ENCODE assay signal across 25 mouse cellular contexts in genomic region chr16:7632474-7632873, GRCm38 (mm10).
DNase-seq lines count a peak whose midpoint lies in the region; ATAC-seq and TF ChIP-seq lines count a peak whose summit lies in the region.
"Had no signal": no experiment of that assay in that cellular context is flagged by ENCODE, and none has a peak within 500 bp of the region (broad histone marks: within the 10 kb centered on the region; RNA-seq: fewer than 3 reads in every experiment).

No protein-coding gene starts in this region.

- TF ChIP-seq POLR2A in brain, embryonic 14.5 days (IDR thresholded peaks at IDR 0.05; ENCODE audit: borderline replicate concordance, extremely low read depth, insufficient read depth, insufficient read length, poor library complexity, severe bottlenecking) = no peak

- H3K4me2 ChIP-seq in forebrain, embryonic 13.5 days = no peak overlapping the region
- H3K4me2 ChIP-seq in forebrain, postnatal 0 days (ENCODE audit: low read depth) = no peak overlapping the region
- H3K4me2 ChIP-seq in kidney, embryonic 16.5 days (replicated peaks; ENCODE audit: low read depth, low read length) = no peak overlapping the region
- H3K4me2 ChIP-seq in midbrain, embryonic 14.5 days (ENCODE audit: low read length) = no peak overlapping the region
- H3K4me2 ChIP-seq: heart, embryonic 15.5 days; hindbrain, embryonic 13.5 days; limb, embryonic 13.5 days; liver, embryonic 11.5 days; stomach, embryonic 15.5 days had no signal

- peaks cover 13% of the 10 kb centered on the region for H3K4me1 ChIP-seq in forebrain, embryonic 13.5 days
- 0 out of 2 replicates have a peak, but pooled peaks cover 6% of the 10 kb centered on the region for H3K4me1 ChIP-seq in forebrain, postnatal 0 days (ENCODE audit: insufficient read depth)
- H3K4me1 ChIP-seq in kidney, embryonic 16.5 days (ENCODE audit: insufficient read depth, low read length) = 0 out of 2 replicates have a peak, but pooled peaks cover 6% of the 10 kb centered on the region
- peaks cover 15% of the 10 kb centered on the region for H3K4me1 ChIP-seq in midbrain, embryonic 14.5 days (ENCODE audit: control insufficient read depth, insufficient read depth, low read length)
- H3K4me1 ChIP-seq: heart, embryonic 15.5 days; limb, embryonic 13.5 days; stomach, embryonic 15.5 days had no signal

- 0 out of 2 replicates have a peak, but pooled peaks have one; percentile 51 for ATAC-seq in forebrain, embryonic 13.5 days
- no peak for ATAC-seq in forebrain, postnatal 0 days
- peak; percentile 63; the same call in 1 of the 2 replicates for ATAC-seq in kidney, embryonic 16.5 days (ENCODE audit: low FRiP score, low TSS enrichment)
- no peak for ATAC-seq in midbrain, embryonic 14.5 days (ENCODE audit: low FRiP score, low TSS enrichment)
- ATAC-seq: forebrain, embryonic 16.5 days; inflammation-experienced regulatory T-cells, adult 6 months had no signal

- no peak overlapping the region for H3K4me3 ChIP-seq in forebrain, embryonic 13.5 days
- no peak overlapping the region for H3K4me3 ChIP-seq in forebrain, postnatal 0 days (ENCODE audit: low read depth, low read length)
- no peak overlapping the region for H3K4me3 ChIP-seq in kidney, embryonic 16.5 days (ENCODE audit: low read length)
- no peak overlapping the region for H3K4me3 ChIP-seq in midbrain, embryonic 14.5 days (replicated peaks; ENCODE audit: low read depth, low read length)
- H3K4me3 ChIP-seq: heart, embryonic 10.5 days; heart, embryonic 15.5 days; hindbrain, embryonic 13.5 days; limb, embryonic 13.5 days; stomach, embryonic 15.5 days had no signal

- H3K9ac ChIP-seq in forebrain, embryonic 13.5 days = no peak overlapping the region
- H3K9ac ChIP-seq in forebrain, postnatal 0 days = no peak overlapping the region
- H3K9ac ChIP-seq in kidney, embryonic 16.5 days (replicated peaks; ENCODE audit: low read length) = no peak overlapping the region
- H3K9ac ChIP-seq in midbrain, embryonic 14.5 days (replicated peaks; ENCODE audit: low read length) = no peak overlapping the region
- H3K9ac ChIP-seq: heart, embryonic 15.5 days; hindbrain, embryonic 13.5 days; limb, embryonic 13.5 days; stomach, embryonic 15.5 days had no signal

- DNase-seq in forebrain, postnatal 0 days = no peak
- no peak for DNase-seq in kidney, postnatal 36 days
- DNase-seq in brain, embryonic 14.5 days (ENCODE audit: low read depth) = peak; percentile 70
- peak; percentile 59 for DNase-seq in midbrain, embryonic 14.5 days
- no peak for DNase-seq in spleen, adult 18-20 months
- no peak for DNase-seq in cerebellum, adult 9-11 months
- DNase-seq: adrenal gland, postnatal 10 days; cerebellum, adult 11-12 months; cerebellum, postnatal 10 days; gastrocnemius, postnatal 14 days; kidney, adult 11 months; lung, postnatal 36 days; right cerebral cortex, postnatal 14 days; thymus, postnatal 14 days had no signal

- TF ChIP-seq CTCF in forebrain, postnatal 0 days (IDR thresholded peaks at IDR 0.05; ENCODE audit: low read depth) = no peak
- no peak for TF ChIP-seq CTCF in brain, embryonic 14.5 days (IDR thresholded peaks at IDR 0.05; ENCODE audit: borderline replicate concordance, extremely low read depth, insufficient read depth, insufficient read length)

- no peaks in the 10 kb centered on the region for H3K27me3 ChIP-seq in forebrain, embryonic 13.5 days
- H3K27me3 ChIP-seq in forebrain, postnatal 0 days (ENCODE audit: insufficient read depth, low read length) = no peaks in the 10 kb centered on the region
- no peaks in the 10 kb centered on the region for H3K27me3 ChIP-seq in kidney, embryonic 16.5 days (ENCODE audit: insufficient read depth, low read length)
- no peaks in the 10 kb centered on the region for H3K27me3 ChIP-seq in midbrain, embryonic 14.5 days (ENCODE audit: control insufficient read depth, insufficient read depth, low read length)
- H3K27me3 ChIP-seq: heart, embryonic 15.5 days; hindbrain, embryonic 13.5 days; limb, embryonic 13.5 days; stomach, embryonic 15.5 days had no signal

- no peaks in the 10 kb centered on the region for H3K9me3 ChIP-seq in forebrain, embryonic 13.5 days (replicated peaks)
- no peaks in the 10 kb centered on the region for H3K9me3 ChIP-seq in forebrain, postnatal 0 days (ENCODE audit: low read length)
- no peaks in the 10 kb centered on the region for H3K9me3 ChIP-seq in kidney, embryonic 16.5 days (ENCODE audit: low read length)
- H3K9me3 ChIP-seq in midbrain, embryonic 14.5 days (ENCODE audit: control insufficient read depth, low read length) = no peaks in the 10 kb centered on the region
- H3K9me3 ChIP-seq: heart, embryonic 10.5 days; heart, embryonic 15.5 days; hindbrain, embryonic 13.5 days; limb, embryonic 13.5 days; stomach, embryonic 15.5 days had no signal

- no peaks in the 10 kb centered on the region for H3K36me3 ChIP-seq in forebrain, embryonic 13.5 days (ENCODE audit: poor library complexity, severe bottlenecking)
- H3K36me3 ChIP-seq in forebrain, postnatal 0 days (ENCODE audit: insufficient read depth) = no peaks in the 10 kb centered on the region
- H3K36me3 ChIP-seq in kidney, embryonic 16.5 days (ENCODE audit: insufficient read depth, low read length) = no peaks in the 10 kb centered on the region
- no peaks in the 10 kb centered on the region for H3K36me3 ChIP-seq in midbrain, embryonic 14.5 days (ENCODE audit: control insufficient read depth, insufficient read depth, low read length)
- H3K36me3 ChIP-seq: G1E; heart, embryonic 10.5 days; heart, embryonic 15.5 days; hindbrain, embryonic 13.5 days; limb, embryonic 13.5 days; stomach, embryonic 15.5 days had no signal

- no peak overlapping the region for H3K27ac ChIP-seq in forebrain, embryonic 13.5 days
- no peak overlapping the region for H3K27ac ChIP-seq in forebrain, postnatal 0 days (ENCODE audit: low read depth, low read length)
- H3K27ac ChIP-seq in kidney, embryonic 16.5 days (ENCODE audit: low read length) = no peak overlapping the region
- H3K27ac ChIP-seq in midbrain, embryonic 14.5 days (replicated peaks; ENCODE audit: low read depth, low read length) = no peak overlapping the region; the same call in 1 of the 2 replicates
- H3K27ac ChIP-seq: heart, embryonic 10.5 days; heart, embryonic 15.5 days; hindbrain, embryonic 13.5 days; limb, embryonic 13.5 days; stomach, embryonic 15.5 days had no signal

- WGBS in forebrain, embryonic 13.5 days = 9% methylated on average over 5 of the region's 5 CpGs
- WGBS in forebrain, postnatal 0 days = 10% methylated on average over 5 of the region's 5 CpGs
- 13% methylated on average over 5 of the region's 5 CpGs for WGBS in kidney, embryonic 16.5 days
- 6% methylated on average over 5 of the region's 5 CpGs for WGBS in midbrain, embryonic 14.5 days

Comparison
In these comparisons a context has a peak if more than half of its experiments do, and no peak if none do; other contexts are left out.
1. ATAC-seq: peak in forebrain, embryonic 13.5 days (single experiment) and kidney, embryonic 16.5 days (single experiment); none in forebrain, postnatal 0 days (single experiment) and midbrain, embryonic 14.5 days (single experiment).
2. DNase-seq: peak in brain, embryonic 14.5 days (single experiment) and midbrain, embryonic 14.5 days (single experiment); none in forebrain, postnatal 0 days (single experiment), kidney, postnatal 36 days (0 of 2), spleen, adult 18-20 months (0 of 2) and cerebellum, adult 9-11 months (single experiment).